Mouse (Mus musculus) leukemia stem cell, adult 10-12 weeks (primary cell): ENCODE measurements around the gene Msl2. TPM values are rescaled to one million over a fixed set of nuclear protein-coding genes. Genes with fewer than 3 reads are reported as not detected.

ENCODE experiments used
- polyA plus RNA-seq: library from polyadenylated mRNA; stranded (reverse); fragments of >175 nt; gene quantifications from 2 replicates; pipeline ENCODE4 v1.2.3, GENCODE M21; 2012; ENCODE audit warnings: low replicate concordance

Gene Msl2
- polyA plus RNA-seq, result 42.2 and 46.0 TPM in 2 replicates

DNA sequence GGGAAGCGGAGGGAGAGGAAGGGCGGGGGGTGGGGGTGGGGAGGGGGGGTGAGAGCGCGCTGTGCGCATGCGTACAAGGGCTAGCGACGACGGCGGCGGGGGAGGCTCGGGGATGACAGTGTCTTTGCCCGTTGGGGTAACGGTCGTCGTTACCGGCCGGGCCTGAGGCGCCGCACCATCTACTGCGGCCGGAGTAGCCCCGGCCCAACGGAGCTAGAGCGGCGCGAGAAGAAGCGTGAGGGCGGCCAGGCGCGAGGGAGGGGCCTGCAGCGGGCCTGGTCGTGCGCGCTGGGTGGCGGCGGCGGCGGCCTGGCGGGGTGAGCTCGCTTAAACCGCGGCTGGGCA lies at the start of gene Msl2:
Gene Msl2 (plus strand): TSS at position 115 of the 345 bp plus-strand sequence.

GRCm38 (mm10) chr9:101034448-101035098 lies 39.3 kb upstream of the Msl2 start, which contains the start of gene Pccb:
Gene Pccb (minus strand): TSS chr9:101034898.

Other genes with a start within 250 kb of the Msl2 start
- gene Pccb, start 39.2 kb upstream of the Msl2 start, polyA plus RNA-seq, result 33.2 and 52.1 TPM in 2 replicates
- 0.09 TPM in 1 of 2 replicates, not detected in the other for gene Ppp2r3a, start 177.7 kb downstream of the Msl2 start, polyA plus RNA-seq